Mouse (Mus musculus) neural tube, embryonic 15.5 days (tissue): ENCODE results near the gene Gm49358. TPM values are rescaled to one million over a fixed set of nuclear protein-coding genes. Genes with fewer than 3 reads are reported as not detected.

ENCODE experiments used
- ATAC-seq: fragments of 200-750 bp; cut with Nextera tagmentation; 2 replicates; pipeline ENCODE4 v1.8.0; 2017; ENCODE audit warnings: mild to moderate bottlenecking, moderate TSS enrichment, moderate library complexity; ENCODE audit not compliant: low FRiP score
- H3K27ac ChIP-seq: fragments of 300-500 bp; sonication (generic); replicated peaks from 2 replicates; pipeline ENCODE4 v1.5.1; 2015; ENCODE audit warnings: mild to moderate bottlenecking, inconsistent platforms
- H3K27me3 ChIP-seq: fragments of 300-500 bp; sonication (generic); replicated peaks from 2 replicates; pipeline ENCODE4 v1.6.1; 2015; ENCODE audit warnings: inconsistent platforms
- H3K36me3 ChIP-seq: fragments of 300-500 bp; sonication (generic); 2 replicates; pipeline ENCODE4 v1.6.1; 2015; ENCODE audit warnings: inconsistent platforms
- H3K4me1 ChIP-seq: fragments of 300-500 bp; sonication (generic); 2 replicates; pipeline ENCODE4 v1.6.1; 2015; ENCODE audit warnings: inconsistent platforms
- H3K4me2 ChIP-seq: fragments of 300-500 bp; sonication (generic); 2 replicates; pipeline ENCODE4 v1.6.1; 2015; ENCODE audit warnings: inconsistent platforms, mild to moderate bottlenecking, moderate library complexity
- H3K4me3 ChIP-seq: fragments of 300-500 bp; sonication (generic); replicated peaks from 2 replicates; pipeline ENCODE4 v1.5.1; 2015; ENCODE audit warnings: mild to moderate bottlenecking, inconsistent platforms
- H3K9ac ChIP-seq: fragments of 300-500 bp; sonication (generic); replicated peaks from 2 replicates; pipeline ENCODE4 v1.6.1; 2015; ENCODE audit warnings: mild to moderate bottlenecking, inconsistent platforms
- H3K9me3 ChIP-seq: fragments of 300-500 bp; sonication (generic); replicated peaks from 2 replicates; pipeline ENCODE4 v1.6.1; 2016; ENCODE audit warnings: inconsistent platforms
- WGBS: fragments of 180-500 bp; shearing (Covaris S2); methylation state at CpG from one replicate; pipeline ENCODE4 v1.1.7; 2015; ENCODE audit warnings: mixed read lengths; 5-methylcytosine and 5-hydroxymethylcytosine counted together
- polyA plus RNA-seq: library from polyadenylated mRNA; unstranded; fragments of >200 nt; fragmentation: Nextera tagmentation; extraction: Ambion mirVana; gene quantifications from 2 replicates; pipeline ENCODE4 v1.2.1, GENCODE M21; 2015

Gm49358 gene
- polyA plus RNA-seq, 1 experiment from 2014 or later: not detected

DNA sequence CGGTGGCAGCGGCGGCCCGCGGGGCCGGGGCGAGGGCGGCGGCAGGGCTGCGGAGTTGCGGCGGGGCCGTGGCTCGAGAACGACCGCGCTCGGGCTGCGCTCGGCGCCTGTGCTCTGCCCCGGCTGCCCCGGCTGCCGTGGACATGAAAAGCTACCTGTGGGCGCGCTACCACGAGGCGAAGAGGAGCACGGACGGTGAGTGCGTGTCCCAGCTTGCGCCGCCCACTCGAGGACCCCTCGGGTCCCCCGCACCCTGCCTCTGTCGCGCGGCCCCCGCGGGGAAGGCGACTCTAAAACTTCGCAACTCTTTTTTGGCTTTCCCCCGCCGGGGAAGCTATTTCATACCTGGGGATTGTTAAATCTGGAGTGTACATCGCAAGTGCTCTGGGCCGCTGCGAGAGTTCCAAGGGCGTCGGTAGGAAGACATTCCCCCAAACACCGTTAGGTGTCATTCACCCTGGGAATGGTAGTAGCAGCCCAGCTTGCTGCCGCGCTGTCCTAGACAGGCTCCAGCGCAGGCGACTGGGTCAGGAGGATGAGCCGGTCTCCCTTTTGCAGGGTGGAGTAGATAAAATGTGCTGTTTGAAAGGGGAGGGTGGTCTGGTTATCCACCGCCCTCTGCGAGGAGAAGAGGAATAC is 15.5 kb downstream of the Gm49358 start:
- Histone ChIP-seq H3K27ac (peak overlapping the region; percentile 68), H3K36me3 (no peaks in the 10 kb centered on the region), H3K9ac (peak overlapping the region; percentile 59), H3K4me3 (peak overlapping the region; percentile 64), H3K27me3 (no peaks in the 10 kb centered on the region), H3K9me3 (no peaks in the 10 kb centered on the region), H3K4me2 (peak overlapping the region; percentile 83), H3K4me1 (peaks cover 43% of the 10 kb centered on the region)
- ATAC-seq: peak; percentile 58
- WGBS: under 1% methylated on average over 31 of the region's 58 CpGs

DNA sequence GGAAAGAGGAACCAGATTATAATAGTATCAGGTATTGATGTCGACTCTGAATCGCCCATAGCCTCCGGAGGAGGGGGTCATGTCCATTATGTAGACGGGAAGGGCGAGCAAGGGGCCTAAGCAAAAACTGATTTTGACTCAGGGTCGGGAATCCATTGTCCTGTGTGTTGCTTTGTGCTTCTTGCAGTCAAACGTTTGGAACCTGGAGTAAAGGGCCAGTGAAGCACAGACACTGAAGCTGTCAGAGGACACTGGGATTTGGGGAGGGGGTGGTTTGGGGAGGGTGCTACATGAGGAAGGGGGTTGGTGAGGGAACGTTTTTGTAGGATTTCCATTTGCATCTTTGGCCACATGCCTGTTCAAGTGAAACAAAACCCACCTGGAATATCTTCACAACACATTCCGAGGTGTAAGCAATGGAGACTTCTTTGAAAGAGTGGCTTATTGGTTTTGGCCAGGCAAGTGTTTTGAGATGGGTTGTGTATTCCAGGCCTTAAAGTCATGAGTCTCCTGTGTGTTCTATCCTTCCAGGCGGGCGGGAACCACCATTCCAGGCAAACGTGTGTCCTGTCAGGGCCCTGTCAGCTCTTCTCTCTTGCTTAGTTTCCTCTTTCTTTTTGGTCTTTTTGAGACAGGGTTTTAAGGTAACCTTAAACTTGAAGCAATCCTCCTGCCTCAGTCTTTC is 16.2 kb downstream of the Gm49358 start:
- no peaks in the 10 kb centered on the region for H3K9me3 ChIP-seq
- H3K27ac ChIP-seq: peak overlapping the region; percentile 68
- no peak for ATAC-seq
- H3K36me3 ChIP-seq: no peaks in the 10 kb centered on the region
- H3K9ac ChIP-seq: peak overlapping the region; percentile 59
- no peaks in the 10 kb centered on the region for H3K27me3 ChIP-seq
- 19% methylated on average over 12 of the region's 12 CpGs for WGBS
- peak overlapping the region; percentile 64 for H3K4me3 ChIP-seq
- H3K4me2 ChIP-seq: peak overlapping the region; percentile 83
- H3K4me1 ChIP-seq: peaks cover 44% of the 10 kb centered on the region

DNA sequence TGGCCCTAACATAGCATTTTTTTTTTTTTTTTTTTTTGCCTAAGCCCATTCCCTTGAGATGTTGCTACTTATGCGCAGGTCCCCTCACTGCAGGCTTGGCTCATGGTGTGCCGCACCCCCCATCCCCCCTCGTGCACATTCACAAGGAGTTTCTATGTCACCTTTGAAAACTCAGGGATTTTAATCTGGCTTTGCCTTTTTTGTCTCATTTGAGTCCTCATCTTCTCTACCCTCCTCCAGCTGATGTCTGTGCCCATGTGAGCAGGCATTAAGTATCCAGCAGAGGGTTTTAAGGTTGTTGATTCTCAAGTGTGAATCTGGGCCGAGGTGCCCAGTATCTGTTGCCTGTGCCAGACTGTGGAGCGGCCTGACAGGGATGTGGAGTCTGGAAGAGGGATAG is 17.9 kb downstream of the Gm49358 start:
- no peak overlapping the region for H3K27ac ChIP-seq
- H3K4me3 ChIP-seq: no peak overlapping the region
- no peak for ATAC-seq
- no peaks in the 10 kb centered on the region for H3K9me3 ChIP-seq
- no peak overlapping the region; the same call in 1 of the 2 replicates for H3K4me2 ChIP-seq
- peaks cover 44% of the 10 kb centered on the region for H3K4me1 ChIP-seq
- H3K9ac ChIP-seq: no peak overlapping the region
- no peaks in the 10 kb centered on the region for H3K27me3 ChIP-seq
- H3K36me3 ChIP-seq: no peaks in the 10 kb centered on the region
- WGBS: 47% methylated on average over 5 of the region's 5 CpGs

DNA sequence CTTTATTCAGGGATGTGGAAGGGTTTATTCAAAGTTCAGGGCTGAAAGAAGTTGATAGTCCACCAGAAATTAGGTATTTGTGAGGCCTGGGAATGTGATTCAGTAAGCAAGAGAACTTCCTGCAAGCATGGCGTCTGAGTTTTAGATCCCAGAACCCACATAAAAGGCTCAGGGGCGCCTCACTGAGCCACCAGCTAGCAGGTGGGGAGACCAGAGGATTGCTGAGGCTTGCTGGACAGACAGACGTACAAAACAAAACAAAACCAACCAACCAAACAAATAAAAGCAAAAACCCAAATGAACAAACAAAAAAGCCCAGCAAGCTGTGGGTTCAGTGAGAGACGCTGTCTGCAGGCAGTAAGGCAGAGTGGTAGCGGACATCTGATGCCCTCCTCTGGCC is 18.9 kb downstream of the Gm49358 start:
- no peaks in the 10 kb centered on the region for H3K36me3 ChIP-seq
- H3K4me3 ChIP-seq: no peak overlapping the region
- H3K9ac ChIP-seq: no peak overlapping the region
- no peak for ATAC-seq
- H3K27ac ChIP-seq: no peak overlapping the region
- peaks cover 41% of the 10 kb centered on the region for H3K4me1 ChIP-seq
- 54% methylated on average over 5 of the region's 5 CpGs for WGBS
- no peaks in the 10 kb centered on the region for H3K9me3 ChIP-seq
- H3K4me2 ChIP-seq: no peak overlapping the region
- H3K27me3 ChIP-seq: no peaks in the 10 kb centered on the region

DNA sequence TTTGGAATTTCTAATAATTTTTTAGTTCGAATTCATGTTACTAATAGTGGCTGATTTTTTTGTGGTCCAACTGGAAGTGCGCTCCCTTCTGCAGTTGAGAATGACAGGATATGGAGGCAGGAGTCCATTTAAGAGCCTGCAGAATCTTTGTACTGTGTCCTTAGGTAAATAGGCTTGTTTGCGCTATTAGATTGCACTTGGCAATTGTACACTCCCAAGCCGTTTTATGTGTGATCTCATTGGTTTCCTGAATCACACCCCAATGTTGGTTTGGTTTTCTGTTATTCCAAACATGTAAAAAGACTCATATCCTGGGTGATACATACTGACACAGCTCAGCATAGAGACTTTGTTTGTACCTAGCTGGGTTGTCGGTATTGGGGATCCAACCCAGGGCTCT is 19.8 kb downstream of the Gm49358 start:
- H3K36me3 ChIP-seq: no peaks in the 10 kb centered on the region
- H3K9ac ChIP-seq: no peak overlapping the region
- no peak overlapping the region for H3K4me2 ChIP-seq
- peaks cover 34% of the 10 kb centered on the region for H3K4me1 ChIP-seq
- no peak overlapping the region for H3K4me3 ChIP-seq
- no peaks in the 10 kb centered on the region for H3K27me3 ChIP-seq
- ATAC-seq: no peak
- no peaks in the 10 kb centered on the region for H3K9me3 ChIP-seq
- WGBS: 89% methylated on average over 5 of the region's 5 CpGs
- no peak overlapping the region for H3K27ac ChIP-seq

DNA sequence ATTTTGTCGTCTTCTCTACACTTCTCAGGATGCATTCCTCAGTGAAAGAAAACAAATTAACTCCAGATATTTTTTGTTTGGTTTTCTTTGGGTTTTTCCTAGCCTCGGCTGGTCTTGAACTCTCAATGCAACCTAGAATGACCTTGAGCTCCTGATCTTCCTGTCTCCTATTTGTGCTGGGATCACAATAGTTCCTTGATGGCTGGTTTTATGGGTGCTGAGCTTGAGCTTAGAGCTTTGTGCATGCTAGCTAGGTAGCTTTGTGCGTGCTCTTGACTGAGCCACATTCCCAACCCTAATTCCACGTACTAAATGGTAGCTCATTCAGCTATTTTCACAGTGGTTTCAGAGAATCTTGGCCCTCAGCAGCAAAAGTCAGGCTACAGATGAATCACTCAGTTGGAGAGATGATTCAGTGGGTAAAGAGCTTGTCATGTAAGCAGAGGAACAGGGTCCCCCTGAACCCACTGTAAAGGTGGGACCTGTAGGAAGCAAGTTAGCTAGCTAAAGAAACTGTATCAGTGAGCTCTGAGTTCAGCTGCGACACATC is 20.4 kb downstream of the Gm49358 start:
- no peak for ATAC-seq
- Histone ChIP-seq H3K4me1 (peaks cover 35% of the 10 kb centered on the region), H3K36me3 (no peaks in the 10 kb centered on the region), H3K9me3 (no peaks in the 10 kb centered on the region), H3K4me3 (no peak overlapping the region), H3K27me3 (no peaks in the 10 kb centered on the region), H3K27ac (no peak overlapping the region), H3K4me2 (no peak overlapping the region), H3K9ac (no peak overlapping the region)
- WGBS: 87% methylated on average over 5 of the region's 5 CpGs

DNA sequence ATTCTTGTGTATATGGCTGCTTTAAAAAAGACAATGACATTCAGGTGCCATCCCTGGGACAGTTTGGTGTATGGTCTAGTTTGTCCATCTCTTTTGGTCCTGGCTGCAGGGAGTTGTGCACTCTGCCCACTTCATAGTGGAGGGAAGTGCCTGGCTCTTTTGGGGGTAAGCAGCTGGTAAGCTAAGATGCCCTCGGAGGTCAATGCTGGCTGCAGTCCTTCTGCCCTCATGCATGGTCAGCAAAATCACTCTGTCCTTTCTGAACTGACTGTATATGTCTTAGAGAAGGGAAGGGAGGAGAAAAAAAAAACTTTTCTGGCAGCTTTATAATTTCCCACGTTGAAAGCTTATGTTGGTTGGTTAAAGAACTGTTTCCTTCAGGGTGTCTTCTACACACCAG is 21.6 kb downstream of the Gm49358 start:
- H3K4me3 ChIP-seq: no peak overlapping the region
- no peak overlapping the region for H3K27ac ChIP-seq
- no peak for ATAC-seq
- no peaks in the 10 kb centered on the region for H3K9me3 ChIP-seq
- no peak overlapping the region for H3K9ac ChIP-seq
- no peaks in the 10 kb centered on the region for H3K27me3 ChIP-seq
- WGBS: 65% methylated on average over 2 of the region's 2 CpGs
- no peak overlapping the region for H3K4me2 ChIP-seq
- H3K36me3 ChIP-seq: no peaks in the 10 kb centered on the region
- peaks cover 33% of the 10 kb centered on the region for H3K4me1 ChIP-seq

DNA sequence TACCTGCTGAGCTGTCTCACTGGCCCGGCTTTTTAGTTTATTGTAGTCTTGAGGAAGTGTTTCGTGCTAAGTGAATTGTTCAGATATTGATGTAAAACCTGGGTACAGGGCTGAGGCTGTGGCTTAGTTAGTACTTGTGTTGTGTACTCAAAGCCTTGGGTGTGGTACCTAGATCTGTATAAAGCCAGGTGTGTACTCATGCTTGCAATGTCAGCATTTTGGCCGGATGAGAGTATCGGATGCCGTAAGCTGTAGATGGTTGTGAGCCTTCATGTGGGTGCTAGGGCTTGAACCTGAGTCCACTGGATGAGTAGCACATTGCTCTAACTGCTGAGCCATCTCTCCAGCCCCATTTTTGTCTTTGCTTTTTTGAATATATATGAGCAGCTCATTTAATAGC is 22.3 kb downstream of the Gm49358 start:
- no peak overlapping the region for H3K27ac ChIP-seq
- H3K9ac ChIP-seq: no peak overlapping the region
- no peaks in the 10 kb centered on the region for H3K9me3 ChIP-seq
- H3K27me3 ChIP-seq: no peaks in the 10 kb centered on the region
- no peak overlapping the region for H3K4me2 ChIP-seq
- H3K4me1 ChIP-seq: peaks cover 27% of the 10 kb centered on the region
- no peak overlapping the region for H3K4me3 ChIP-seq
- no peaks in the 10 kb centered on the region for H3K36me3 ChIP-seq
- WGBS: 91% methylated on average over 5 of the region's 5 CpGs
- no peak for ATAC-seq

DNA sequence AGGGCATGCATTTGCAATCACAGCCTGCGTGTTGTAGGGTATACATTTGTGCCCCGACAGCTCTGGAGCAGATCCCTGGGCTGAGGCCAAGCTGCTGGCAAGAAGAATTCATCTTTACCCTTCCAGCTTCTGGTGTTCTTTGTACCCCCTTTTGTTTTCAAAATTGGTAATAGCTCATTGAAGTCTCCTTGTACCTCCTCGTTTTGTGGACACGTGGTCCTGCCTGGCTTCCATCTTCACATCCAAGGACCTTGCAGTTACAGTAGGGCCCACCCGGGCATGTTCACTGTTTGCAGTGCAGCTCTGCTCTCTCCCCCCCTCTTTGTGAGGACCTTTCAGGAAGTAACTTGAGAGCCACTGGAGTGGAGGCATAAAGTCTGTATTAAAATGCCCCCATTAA is 24.4 kb downstream of the Gm49358 start:
- Histone ChIP-seq H3K9ac (no peak overlapping the region), H3K4me1 (peaks cover 14% of the 10 kb centered on the region), H3K4me2 (no peak overlapping the region), H3K27me3 (no peaks in the 10 kb centered on the region), H3K27ac (no peak overlapping the region), H3K36me3 (no peaks in the 10 kb centered on the region), H3K4me3 (no peak overlapping the region), H3K9me3 (no peaks in the 10 kb centered on the region)
- WGBS: 41% methylated on average over 5 of the region's 5 CpGs
- ATAC-seq: no peak

DNA sequence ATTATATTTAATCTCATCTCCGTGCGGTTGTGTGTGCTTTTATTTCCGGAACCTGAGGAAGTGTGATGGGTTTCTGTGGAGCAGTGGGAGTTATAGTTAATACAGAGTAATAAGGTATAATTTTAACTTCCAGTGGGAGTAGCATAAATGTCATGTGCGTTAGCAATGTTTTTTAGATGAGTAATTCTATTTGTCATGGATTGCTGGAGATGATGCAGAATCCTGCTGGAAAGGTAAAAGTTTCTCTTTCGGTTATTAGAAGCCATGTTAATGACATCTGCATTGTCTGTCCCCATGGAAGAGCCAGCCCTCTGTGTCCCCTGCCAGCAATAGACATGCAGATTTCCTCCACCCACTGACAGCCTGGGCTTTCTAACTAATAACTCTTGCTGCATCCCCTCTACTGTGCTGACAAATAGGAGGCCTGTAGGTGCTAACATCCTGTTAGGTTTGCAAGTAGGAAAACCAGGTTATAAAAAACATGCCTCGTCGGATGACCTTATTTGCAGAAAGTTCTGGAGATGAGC is 25.4 kb downstream of the Gm49358 start:
- peaks cover 9% of the 10 kb centered on the region for H3K4me1 ChIP-seq
- ATAC-seq: 0 out of 2 replicates have a peak, but pooled peaks have one; percentile 8
- H3K9me3 ChIP-seq: no peaks in the 10 kb centered on the region
- no peaks in the 10 kb centered on the region for H3K36me3 ChIP-seq
- no peak overlapping the region for H3K4me2 ChIP-seq
- H3K27me3 ChIP-seq: no peaks in the 10 kb centered on the region
- no peak overlapping the region for H3K4me3 ChIP-seq
- no peak overlapping the region for H3K27ac ChIP-seq
- no peak overlapping the region for H3K9ac ChIP-seq
- WGBS: 52% methylated on average over 7 of the region's 7 CpGs

DNA sequence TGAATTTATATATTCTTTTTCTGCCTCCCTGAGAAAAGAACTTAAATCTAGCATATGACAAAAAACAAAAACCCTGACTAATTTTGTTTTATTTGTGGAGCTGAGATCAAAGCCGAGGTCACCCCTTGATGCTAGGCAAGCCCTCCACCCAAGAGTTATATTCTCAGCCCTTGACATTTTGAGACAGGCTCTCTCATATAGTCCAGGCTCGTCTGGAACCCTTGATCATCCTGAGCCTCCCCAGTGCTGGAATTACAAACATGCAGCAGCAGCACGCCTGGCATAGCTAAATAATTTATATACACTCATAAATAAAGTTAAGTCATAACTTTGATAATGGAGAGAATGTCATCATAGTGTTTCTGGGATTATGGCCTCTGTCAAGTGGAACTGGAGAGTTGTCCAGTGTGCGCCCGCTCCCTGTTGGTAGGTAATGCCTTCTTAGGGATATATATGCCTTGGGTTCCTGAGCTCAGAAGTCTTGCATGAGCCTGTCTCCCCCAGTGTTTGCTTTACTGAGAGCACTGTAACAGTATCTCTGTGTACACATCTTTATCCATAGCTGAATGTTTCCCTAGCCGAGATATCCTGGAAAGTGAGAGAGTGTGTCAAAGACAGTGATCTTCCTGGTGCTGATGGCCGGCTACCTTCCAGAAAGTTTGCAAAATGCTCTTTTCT is 27.9 kb downstream of the Gm49358 start:
- no peaks in the 10 kb centered on the region for H3K9me3 ChIP-seq
- H3K27me3 ChIP-seq: no peaks in the 10 kb centered on the region
- no peaks in the 10 kb centered on the region for H3K36me3 ChIP-seq
- H3K27ac ChIP-seq: no peak overlapping the region
- H3K4me1 ChIP-seq: peaks cover 8% of the 10 kb centered on the region
- H3K9ac ChIP-seq: no peak overlapping the region
- no peak overlapping the region for H3K4me2 ChIP-seq
- ATAC-seq: no peak
- 72% methylated on average over 7 of the region's 7 CpGs for WGBS
- H3K4me3 ChIP-seq: no peak overlapping the region
